Mouse (Mus musculus) c-Kit-positive CD71-positive TER-119-positive erythroid progenitor cells, embryonic 14.5 days (primary cell): ENCODE data around the gene Defb25.
A peak's percentile ranks its signal among the peaks of the same experiment; 100 is the strongest.
"Not testable (repeated sequence)": the region's sequence is repeated elsewhere in the genome, so short reads cannot be mapped to it uniquely, and the experiment has no call there.

Experiments
- DNase-seq: peaks from one replicate; pipeline ENCODE4 v3.0.0-alpha.2; 2013; ENCODE audit warnings: low spot score

Gene Defb25

GRCm38 (mm10) chr2:152622953-152623352 lies at the start of gene Defb25:
Gene Defb25 (minus strand): TSS chr2:152623053.
- DNase-seq = no peak

DNA sequence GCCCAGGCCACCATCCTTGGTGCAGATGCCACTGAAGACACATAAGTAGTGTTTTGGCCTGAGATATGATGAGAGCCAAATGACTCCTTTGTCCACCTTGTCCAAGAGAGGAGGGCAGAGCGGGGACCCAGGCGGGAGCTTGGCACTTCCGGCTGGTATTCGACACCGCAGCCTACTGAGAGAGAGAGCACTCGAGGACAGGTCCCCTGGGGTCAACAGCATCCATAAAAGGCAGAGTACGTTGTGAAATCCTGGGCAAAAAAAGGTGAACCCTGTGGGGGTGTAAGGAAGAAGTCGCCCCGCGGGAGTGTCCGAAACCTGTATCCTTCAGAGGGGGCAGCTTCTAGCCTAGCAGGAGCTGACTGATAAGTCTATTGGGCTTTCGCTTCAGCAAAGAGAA lies 49.3 kb upstream of the Defb25 start:
- DNase-seq = no peak

- no peak for DNase-seq
Measured at GRCm38 (mm10) chr2:152671642-152671999, 48.8 kb upstream of the Defb25 start.

GRCm38 (mm10) chr2:152670983-152671641 lies 48.3 kb upstream of the Defb25 start:
- no peak for DNase-seq

- no peak for DNase-seq
Measured at GRCm38 (mm10) chr2:152669639-152670484, 47.0 kb upstream of the Defb25 start.

GRCm38 (mm10) chr2:152669256-152669638 lies 46.4 kb upstream of the Defb25 start, which contains the start of gene H13:
Gene H13 (plus strand): TSS chr2:152669461.
- peak; percentile 87 for DNase-seq

- not testable (repeated sequence) for DNase-seq
Measured at GRCm38 (mm10) chr2:152666191-152666590, 43.3 kb upstream of the Defb25 start.

DNA sequence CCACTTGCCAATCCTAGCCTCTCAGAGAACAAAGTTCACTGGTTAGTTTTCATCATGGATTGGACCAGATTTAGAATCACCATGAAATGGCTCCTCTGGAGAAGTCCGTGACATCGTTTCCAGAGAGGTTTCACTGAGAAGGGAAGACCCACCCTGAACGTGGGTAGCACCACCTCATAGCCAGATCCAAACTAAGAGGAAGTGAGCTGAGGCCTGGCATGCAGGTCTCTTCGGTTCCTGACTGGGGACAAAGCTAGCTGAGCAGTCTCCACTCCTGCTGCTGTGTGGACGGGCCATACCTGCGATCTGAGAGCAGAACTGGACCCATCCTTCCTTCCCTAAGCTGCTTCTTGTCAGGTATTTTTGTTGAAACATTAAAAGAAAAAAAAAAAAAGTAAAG lies 38.3 kb upstream of the Defb25 start:
- DNase-seq = no peak

GRCm38 (mm10) chr2:152657398-152657797 lies 34.5 kb upstream of the Defb25 start:
- no peak for DNase-seq

DNA sequence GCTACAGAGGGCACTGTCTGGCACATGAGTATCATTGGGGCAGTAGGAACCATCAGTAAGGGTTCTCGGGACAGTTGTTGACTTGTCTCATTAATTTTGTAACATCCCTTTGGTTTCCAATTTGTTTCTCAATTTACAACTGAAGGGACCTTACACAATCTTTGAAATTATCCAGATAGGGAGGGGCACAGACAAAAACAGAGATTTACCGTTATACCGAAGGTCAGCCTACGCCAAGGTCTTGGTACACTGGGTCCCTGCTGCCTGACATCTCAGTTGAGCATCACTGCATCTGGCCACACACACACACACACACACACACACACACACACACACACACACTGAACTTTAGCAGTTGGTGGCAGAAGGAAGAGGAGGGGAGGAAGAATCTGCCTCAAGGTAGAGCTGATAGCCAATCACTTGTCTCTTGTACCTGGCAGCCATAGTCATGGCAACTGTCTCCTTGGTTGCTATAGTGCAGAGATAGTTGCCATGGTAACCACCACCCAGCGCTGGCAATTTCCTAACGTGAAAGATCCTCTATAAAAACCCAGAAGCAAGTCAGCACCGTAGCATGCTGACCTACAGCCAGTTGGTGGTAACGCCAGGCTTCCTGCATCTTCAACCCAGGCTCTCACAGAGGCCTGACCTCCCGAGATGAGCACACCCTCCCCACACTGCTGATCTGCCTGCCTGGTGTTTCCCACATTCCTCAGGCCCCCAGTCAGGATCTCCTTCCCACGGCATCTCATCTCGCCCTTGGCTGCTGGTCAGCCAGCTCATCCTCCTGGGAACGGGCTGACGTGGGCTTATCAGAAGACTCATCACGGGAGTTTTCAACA lies 31.2 kb upstream of the Defb25 start:
- DNase-seq = no peak

DNA sequence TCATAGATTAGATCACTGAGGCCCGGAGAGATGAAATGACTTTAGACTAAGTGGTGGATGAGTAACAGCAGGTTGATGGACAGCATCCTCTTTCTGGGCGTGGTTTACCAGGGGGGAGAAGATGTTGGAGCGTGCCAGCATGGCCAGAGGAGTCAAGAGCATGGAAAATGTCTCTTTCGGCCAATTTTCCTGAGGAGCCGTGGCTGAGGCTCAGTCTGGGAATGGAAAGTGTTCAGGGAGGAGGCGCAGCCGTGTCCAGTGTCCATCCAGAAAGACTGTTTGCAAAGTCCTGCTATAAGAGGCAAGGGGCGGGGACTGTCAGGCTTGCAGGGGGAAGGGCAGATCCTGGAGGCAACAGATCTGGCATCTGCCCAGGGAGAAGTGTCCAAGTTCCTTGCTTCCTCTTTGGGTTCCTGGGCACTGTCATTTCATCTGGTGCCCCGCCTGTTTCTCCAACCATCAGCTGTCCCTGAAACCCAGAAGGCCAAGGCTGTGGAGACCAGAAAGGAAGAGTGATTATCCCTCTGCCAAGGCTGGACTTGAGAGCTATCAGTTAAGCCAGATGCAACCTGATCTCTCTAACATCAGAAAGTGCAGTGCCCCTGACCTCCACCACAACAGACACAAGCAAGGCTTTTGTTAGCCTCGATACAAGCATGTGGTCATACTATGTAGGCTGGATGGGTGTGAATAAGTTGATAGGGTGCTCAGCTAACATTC lies 30.2 kb upstream of the Defb25 start:
- DNase-seq = no peak

DNA sequence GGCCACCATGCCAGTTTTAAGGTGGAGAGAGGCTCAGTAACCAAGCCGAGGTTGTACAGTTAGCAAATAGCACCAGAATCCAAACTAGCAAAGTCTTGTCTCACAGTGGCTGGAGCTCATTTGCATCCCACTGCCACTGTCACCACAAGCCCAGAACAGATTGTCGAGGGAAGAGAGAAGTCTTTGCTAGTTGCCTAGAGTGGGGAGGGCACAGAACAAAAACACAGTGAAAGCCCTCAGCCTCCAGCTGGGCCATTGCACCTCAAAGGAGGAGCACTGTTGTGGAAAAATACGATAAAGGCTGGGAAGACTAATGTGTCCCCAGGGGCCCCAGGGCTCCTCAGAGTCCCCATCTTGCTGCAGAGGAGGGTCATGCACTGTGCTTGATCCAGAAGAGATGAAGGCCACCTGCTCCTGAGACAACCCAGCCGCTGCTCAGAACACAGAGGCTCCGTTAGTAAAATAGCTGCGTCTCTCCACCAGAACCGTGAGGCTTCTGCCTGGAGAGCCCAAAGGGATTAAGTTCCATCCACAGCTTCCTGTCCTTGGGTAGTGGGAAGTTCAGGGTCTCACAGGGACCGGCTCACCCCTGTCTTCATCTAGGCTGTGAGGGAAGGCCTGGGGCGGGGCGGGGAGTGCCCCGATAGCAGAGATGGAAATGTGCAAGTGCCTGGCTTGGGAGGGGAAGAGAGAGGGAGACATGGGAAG lies 16.7 kb upstream of the Defb25 start:
- DNase-seq = no peak

- DNase-seq = no peak
Measured at GRCm38 (mm10) chr2:152638865-152639264, 16.0 kb upstream of the Defb25 start.

DNA sequence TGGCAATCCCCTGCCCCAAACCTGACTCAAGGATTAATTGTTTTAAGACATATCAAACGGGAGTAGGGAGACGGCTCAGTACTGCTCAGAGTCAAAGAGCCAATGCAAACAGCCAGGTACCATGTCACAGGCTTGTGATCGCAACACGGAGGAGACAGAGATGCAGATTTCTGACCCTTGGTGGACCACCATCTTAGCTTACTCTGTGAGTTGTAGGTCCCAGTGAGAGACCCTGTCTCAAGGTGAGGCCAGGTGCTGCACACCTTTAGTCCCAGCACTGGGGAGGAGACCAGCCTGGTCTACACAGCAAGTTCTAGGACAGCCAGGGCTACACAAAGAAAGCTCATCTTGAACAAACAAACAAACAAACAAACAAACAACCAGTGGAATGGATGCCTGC lies 14.5 kb upstream of the Defb25 start:
- DNase-seq = no peak

GRCm38 (mm10) chr2:152637006-152637322 lies 14.1 kb upstream of the Defb25 start:
- DNase-seq = no peak

DNA sequence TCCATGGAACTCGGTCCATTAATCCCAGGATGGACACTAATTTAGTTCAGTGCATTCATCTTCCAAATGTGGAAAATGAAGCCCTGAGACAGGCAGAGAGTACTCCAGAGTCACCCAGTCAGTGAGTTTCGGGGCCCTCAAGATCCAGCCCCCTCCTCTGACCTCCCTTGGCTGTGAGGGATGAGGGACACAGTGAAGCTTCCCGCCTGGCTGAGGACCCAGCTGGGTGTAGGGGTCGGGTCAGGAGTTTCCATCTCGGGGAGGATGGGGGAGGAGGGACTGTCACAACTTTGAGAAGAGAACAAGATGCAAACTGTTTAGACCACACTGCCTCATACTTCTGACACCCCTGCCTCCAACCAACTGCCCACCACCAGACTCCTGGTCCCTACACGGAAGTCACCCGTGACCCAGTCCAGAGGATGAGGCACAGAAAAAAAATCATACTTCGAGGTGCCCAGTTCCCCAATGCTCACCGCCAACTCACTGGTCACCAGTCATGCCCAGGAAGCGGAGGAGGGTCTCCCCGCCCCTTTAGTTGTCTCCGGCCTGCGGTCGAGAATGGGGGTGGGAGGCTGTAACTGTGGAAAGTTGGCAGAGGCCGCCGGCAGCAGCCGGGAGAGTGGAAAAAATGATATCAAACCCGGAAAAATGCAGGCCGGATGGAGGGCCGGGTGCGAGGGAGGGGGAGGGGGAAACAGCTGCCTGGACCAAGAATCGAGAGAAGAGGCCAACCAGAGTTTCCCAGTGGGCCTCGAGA lies 13.6 kb upstream of the Defb25 start:
- DNase-seq = no peak

DNA sequence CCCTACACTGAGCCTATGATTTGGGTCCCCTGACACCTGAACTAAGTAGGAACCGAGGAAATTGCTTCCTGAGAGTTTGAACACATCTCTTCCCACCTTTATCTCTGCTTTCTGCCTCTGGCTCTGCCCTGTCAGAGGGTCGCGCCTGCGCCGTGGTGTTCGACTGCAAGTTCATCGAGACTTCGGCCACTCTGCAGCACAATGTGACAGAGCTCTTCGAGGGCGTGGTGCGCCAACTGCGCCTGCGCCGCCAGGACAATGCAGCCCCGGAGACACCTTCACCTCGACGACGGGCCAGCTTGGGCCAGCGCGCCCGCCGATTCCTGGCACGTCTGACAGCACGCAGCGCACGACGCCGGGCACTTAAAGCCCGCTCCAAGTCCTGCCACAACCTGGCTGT lies 11.5 kb upstream of the Defb25 start:
- DNase-seq = no peak

DNA sequence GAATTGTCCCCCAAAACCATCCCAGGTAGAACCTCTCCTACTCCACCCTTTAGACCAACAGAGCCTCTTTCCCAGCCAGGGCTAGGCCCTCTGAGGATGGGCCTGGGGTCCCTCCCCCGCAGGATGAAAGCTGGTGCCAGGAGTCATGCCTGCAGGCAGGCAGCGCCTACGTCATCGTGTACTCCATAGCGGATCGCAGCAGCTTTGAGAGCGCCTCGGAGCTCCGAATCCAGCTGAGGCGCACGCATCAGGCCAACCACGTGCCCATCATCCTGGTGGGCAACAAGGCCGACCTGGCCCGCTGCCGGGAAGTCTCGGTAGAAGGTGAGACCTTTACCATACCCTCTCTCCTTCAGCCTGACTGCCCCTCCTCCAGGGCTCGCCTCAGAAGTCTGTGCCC lies 10.5 kb upstream of the Defb25 start:
- DNase-seq = no peak

DNA sequence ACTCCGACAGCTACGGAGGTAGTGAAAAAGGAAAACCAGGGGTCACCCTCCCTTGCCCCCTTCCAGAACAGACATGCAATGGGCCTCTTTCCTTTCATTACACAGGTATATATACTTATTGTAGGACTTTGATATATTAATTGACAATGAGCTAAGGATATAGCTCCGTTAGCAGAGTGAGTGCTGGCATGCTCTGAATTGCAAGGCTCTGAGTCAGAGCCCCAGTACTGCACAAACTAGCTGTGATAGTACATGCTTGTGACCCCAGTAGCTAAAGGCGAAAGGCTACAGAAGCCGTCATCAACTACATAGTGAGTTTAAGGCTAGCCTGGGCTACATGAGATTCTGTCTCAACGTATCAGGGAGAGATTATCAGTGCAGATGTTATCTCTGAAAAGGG lies 7.1 kb upstream of the Defb25 start:
- no peak for DNase-seq

GRCm38 (mm10) chr2:152629239-152629638 lies 6.4 kb upstream of the Defb25 start:
- no peak for DNase-seq

DNA sequence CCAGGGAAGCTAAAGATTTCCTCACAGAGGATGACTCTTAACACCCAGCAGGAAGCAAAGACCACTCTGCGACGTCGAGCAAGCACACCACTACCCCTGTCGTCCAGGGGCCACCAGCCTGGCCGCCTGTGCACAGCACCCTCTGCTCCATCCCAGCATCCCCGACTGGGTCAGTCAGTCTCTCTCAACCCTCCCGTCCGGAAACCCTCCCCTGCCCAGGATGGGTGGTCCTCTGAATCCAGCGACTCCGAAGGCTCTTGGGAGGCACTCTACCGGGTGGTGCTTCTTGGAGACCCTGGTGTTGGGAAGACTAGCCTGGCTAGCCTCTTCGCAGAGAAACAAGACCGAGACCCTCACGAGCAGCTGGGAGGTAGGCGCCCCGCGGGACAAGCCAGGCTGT lies 5.2 kb upstream of the Defb25 start:
- DNase-seq = no peak
